Mouse (Mus musculus): ENCODE data around the gene Olfr872. TPM values are rescaled to one million over a fixed set of nuclear protein-coding genes. Genes with fewer than 3 reads are reported as not detected.

Olfr872 gene
- polyA plus RNA-seq (2017; shearing (Covaris generic)), result not detected

GRCm38 (mm10) chr9:20236819-20237218, at the start of gene Olfr872:
Gene Olfr872, plus strand, starts transcription at chr9:20237119.

GRCm38 (mm10) chr9:20211907-20212306, 25.0 kb upstream of the Olfr872 start, which contains the start of gene Olfr871:
Gene Olfr871, plus strand, starts transcription at chr9:20212207.

GRCm38 (mm10) chr9:20282051-20282450, 45.1 kb downstream of the Olfr872 start, which contains the start of gene Olfr39:
Gene Olfr39, plus strand, starts transcription at chr9:20282351.

GRCm38 (mm10) chr9:20298232-20298631, 61.3 kb downstream of the Olfr872 start, which contains the start of gene Olfr873:
Gene Olfr873, plus strand, starts transcription at chr9:20298532.

Other genes starting within 250 kb of the Olfr872 start
- gene Olfr866, start 209.1 kb upstream of the Olfr872 start, polyA plus RNA-seq (2017; shearing (Covaris generic)), result not detected
- gene Olfr867, start 179.6 kb upstream of the Olfr872 start, polyA plus RNA-seq (2017; shearing (Covaris generic)), result not detected
- gene Olfr868, start 138.5 kb upstream of the Olfr872 start, polyA plus RNA-seq (2017; shearing (Covaris generic)), result not detected
- gene Olfr869, start 108.1 kb upstream of the Olfr872 start, polyA plus RNA-seq (2017; shearing (Covaris generic)), result not detected
- not detected for gene Olfr870, start 63.1 kb upstream of the Olfr872 start, polyA plus RNA-seq (2017; shearing (Covaris generic))
- not detected for gene Olfr871, start 24.9 kb upstream of the Olfr872 start, polyA plus RNA-seq (2017; shearing (Covaris generic))
- 0.80 TPM for gene Olfr39, start 45.2 kb downstream of the Olfr872 start, polyA plus RNA-seq (2017; shearing (Covaris generic))
- gene Olfr873, start 61.4 kb downstream of the Olfr872 start, polyA plus RNA-seq (2017; shearing (Covaris generic)), result not detected
- 0.25 TPM for gene Olfr18, start 99.0 kb downstream of the Olfr872 start, polyA plus RNA-seq (2017; shearing (Covaris generic))
- 18.3 TPM for gene Zfp560, start 148.1 kb downstream of the Olfr872 start, polyA plus RNA-seq (2017; shearing (Covaris generic))
- gene Zfp26, start 223.0 kb downstream of the Olfr872 start, polyA plus RNA-seq (2017; shearing (Covaris generic)), result 19.1 TPM